Mouse (Mus musculus) liver (tissue): ENCODE results near the gene Eef1akmt4.

ENCODE experiments used
- DNase-seq: peaks from one replicate; pipeline ENCODE4 v3.0.0-alpha.2; 2020; ENCODE audit warnings: mixed read lengths

The Eef1akmt4 gene

DNA sequence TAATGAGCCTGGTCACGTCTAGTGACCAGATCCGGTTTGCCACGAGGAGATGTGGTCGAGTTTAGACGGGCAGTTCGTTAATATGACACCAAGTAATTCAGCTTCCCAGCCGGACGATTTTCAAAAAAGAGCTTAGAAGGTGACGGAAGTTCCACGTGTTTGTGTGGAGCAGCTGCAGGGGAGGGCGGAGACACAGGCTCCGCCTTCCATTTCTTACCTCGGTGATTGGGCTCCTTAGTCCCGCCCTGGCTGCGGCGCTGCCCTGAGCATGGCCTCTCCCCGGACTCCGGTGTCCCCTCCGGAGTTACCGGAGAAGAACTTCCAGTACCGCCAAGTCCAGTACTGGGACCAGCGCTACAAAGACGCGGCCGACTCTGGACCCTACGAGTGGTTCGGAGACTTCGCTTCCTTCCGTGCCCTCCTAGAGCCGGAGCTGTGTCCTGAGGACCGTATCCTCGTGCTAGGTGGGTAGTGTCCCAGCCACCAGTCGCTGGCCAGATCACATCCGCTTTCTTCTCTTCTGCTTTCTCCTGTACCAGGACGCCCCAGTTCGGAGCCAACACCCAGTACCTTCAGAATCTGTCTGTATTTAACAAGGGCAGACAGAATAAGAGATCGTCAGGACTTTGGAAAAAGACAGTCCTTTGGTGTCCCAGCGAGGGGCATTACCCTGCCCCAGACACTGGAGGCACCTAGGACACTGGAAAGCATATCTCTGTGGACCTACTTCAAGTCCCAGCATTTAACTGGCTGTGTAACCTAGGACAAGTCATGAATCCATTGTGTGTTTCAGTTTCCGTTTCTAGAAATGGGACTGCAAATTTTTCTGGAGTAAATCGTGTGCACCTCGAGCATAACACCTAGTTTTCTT, at the start of gene Eef1akmt4, which contains the start of the genes Gm49333 and Alg3:
Gene Eef1akmt4, plus strand, starts transcription at position 237 of the 871 bp plus-strand sequence.
Gene Gm49333, plus strand, starts transcription at position 254 of the 871 bp plus-strand sequence.
Gene Alg3, minus strand, starts transcription at position 379 of the 871 bp plus-strand sequence.
- DNase-seq: peak; percentile 91

GRCm38 (mm10) chr16:20565075-20565474, 46.3 kb upstream of the Eef1akmt4 start:
- DNase-seq: no peak

- DNase-seq: no peak
Observed at GRCm38 (mm10) chr16:20589366-20589938, 21.9 kb upstream of the Eef1akmt4 start, which contains the start of gene Vwa5b2. Gene Vwa5b2 (plus strand): TSS chr16:20589471.

DNA sequence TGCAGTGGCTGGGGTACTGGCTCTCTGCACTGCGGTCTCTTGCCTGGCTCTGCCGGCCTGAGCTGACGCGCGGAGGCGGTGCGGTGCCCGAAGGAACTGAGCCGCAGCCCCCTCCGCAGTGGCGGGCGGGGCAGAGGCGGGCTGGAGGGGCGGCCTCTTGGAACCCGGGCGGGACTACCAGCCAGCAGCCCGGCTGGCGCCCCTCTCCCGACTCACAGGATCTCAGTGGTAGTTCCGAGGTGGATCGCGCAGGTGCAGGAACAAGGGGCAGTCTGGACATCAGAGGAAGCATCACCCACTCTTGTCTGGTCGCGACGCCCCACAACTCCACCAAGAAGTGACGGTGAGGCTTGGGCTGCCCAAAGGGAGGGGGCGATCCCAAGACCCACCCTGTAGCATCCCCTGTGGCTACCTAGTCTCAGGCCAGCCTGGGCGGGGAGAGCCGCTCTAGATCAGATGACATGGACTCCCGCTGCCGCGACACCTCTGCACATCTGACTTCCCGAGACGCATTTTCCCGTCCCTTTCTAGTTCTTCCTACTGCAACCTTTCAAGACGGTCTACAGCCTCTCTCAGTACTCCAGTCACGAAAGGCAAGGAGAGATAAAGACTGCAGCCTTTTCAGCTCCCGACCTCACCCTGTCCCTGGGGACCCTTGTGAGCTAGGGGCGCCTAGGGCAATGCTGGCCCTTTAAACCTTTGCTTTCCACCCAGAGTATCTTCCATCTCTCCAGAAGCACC, 21.3 kb upstream of the Eef1akmt4 start:
- DNase-seq: peak; percentile 28

- no peak for DNase-seq
Observed at GRCm38 (mm10) chr16:20590680-20591038, 20.7 kb upstream of the Eef1akmt4 start.

GRCm38 (mm10) chr16:20591076-20591705, 20.2 kb upstream of the Eef1akmt4 start:
- no peak for DNase-seq

GRCm38 (mm10) chr16:20595060-20595673, 16.2 kb upstream of the Eef1akmt4 start:
- DNase-seq: peak; percentile 70

DNA sequence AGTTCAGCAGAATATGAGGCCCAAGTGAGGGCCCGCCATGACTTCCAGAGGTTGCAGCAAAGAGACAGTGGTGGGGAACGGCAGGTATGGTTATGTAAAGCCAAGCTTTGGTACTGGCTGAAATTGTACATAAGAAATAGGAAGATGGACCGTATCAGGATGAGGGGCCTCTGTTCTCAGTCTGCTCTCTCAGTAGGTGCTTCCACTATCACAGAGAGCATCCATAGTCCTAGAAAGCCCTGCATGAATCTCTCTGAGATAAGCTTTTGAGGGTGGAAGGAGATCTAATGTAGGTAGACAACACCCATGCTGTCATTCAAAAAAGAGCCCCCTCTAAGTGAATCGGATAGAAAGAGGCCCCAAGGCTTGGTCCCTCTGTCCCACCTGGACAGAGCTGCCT, 15.7 kb upstream of the Eef1akmt4 start:
- DNase-seq: no peak

GRCm38 (mm10) chr16:20596687-20597441, 14.5 kb upstream of the Eef1akmt4 start:
- no peak for DNase-seq

DNA sequence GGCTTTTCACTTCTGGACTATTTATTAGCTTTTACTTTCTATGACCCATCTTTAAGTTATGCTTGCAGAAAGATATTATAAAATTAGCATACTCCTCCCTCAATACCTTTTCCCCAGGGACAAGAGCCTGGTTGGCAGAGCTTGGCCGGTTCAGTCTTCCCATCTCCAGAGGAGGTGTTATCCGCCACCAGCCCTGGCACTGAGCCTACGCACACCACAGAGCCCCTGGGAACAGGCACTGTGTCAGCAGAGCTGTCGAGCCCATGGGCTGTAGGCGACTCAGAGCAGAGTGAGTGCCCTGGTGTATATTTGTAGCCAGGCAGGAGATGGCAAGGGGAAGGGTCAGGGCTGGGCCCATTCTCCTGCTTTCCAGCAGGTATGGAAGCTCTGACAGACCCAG, 10.9 kb upstream of the Eef1akmt4 start:
- DNase-seq: no peak

GRCm38 (mm10) chr16:20604705-20605104, 6.7 kb upstream of the Eef1akmt4 start:
- no peak for DNase-seq

DNA sequence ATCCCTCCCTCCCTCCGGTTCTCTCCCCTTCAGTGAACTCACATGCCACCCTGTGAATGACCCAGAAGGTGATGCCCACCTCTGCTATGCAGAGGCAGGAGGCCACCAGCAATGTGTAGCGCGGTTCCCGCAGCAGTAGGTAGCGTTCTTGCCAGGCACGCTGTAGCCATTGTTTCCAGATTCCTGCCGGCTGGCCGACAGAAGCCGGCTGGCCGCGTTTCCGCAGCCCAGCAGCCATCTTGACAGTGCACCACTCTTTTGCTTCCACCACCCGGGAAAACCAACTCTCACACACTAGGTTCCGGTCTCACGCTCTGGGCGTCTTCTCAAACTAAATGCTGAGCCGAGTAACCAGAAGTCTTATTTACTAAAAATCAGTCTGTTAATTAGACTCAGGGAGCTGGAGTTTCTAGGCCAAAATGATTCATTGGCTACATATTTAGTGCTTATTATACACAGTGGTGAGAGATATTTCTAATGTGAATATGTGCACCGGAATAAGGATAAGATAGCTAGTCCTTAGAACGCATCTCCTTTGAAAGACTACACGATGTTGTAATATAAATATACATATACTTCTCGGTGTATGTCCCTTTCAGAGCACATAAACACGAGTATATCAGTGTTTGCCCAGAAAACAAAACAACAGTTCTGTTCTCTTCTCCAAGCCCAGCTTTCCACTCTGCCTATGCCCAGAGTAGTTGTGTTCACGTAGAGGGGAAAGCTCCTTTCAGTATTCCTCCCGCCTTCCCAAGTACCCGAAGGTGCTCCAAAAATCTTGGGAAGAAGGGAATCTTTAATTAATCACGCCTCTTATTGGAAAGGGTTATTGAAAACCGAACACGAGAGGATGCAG, 664 bp upstream of the Eef1akmt4 start:
- DNase-seq: peak; percentile 74

DNA sequence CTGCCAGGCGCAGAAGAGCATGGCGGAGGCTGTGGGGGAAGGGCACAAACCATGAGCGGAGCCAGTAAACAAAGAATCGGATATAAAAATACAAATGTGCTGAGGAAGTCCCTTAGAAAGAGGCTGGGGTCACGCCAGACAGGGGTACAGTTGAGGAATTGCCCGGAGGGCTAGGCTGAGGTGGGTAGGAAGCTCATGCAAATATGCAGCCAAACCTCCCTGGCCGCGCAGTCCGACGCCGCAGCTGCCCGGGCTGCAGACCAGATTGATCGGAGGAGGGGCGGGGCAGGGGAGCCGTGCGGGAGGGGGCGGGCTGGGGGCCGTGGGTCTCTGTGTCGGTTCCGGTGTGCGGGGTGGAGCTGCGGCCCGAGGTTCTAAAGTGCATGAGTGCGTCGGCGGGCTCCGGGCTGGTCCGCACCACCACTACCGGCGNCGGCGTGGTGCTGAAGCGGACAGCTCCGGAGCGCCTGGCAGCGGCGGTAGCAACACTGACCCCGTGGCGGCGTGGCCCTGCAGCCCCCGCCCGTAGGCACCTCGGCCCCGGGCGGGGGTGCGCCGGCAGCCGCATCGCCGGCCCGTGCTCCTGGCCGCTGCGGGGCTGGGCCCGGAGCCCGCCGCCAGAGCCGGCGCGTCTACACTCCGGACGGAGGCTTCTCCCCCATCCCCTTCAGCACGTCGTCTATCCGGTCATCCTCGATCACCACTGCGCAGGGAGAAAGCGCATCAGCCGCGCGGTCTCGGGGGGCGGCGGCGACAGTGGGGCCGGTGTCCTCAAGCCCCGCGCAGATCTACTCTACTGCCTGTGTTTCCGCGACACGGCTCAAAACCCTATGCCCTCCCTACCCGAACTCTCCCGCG, 8.4 kb downstream of the Eef1akmt4 start:
- DNase-seq: peak; percentile 34

DNA sequence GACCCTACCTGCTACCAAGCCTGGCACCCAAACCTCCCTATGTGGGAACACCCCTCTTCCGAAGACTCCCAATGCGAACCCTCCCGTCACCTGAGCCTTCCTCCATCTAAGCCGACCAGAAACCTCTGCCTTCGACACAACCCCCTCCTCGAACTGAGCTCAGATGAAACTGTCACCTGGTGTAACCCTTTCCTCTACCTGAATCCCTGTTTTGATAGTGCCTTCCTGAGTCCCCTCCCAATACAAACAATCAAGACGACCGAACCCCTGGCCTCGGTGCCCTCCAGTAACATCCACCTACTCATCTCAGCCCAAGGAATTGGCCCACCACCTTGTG, 9.0 kb downstream of the Eef1akmt4 start:
- no peak for DNase-seq

- no peak for DNase-seq
Observed at GRCm38 (mm10) chr16:20620751-20621190, 9.4 kb downstream of the Eef1akmt4 start.

DNA sequence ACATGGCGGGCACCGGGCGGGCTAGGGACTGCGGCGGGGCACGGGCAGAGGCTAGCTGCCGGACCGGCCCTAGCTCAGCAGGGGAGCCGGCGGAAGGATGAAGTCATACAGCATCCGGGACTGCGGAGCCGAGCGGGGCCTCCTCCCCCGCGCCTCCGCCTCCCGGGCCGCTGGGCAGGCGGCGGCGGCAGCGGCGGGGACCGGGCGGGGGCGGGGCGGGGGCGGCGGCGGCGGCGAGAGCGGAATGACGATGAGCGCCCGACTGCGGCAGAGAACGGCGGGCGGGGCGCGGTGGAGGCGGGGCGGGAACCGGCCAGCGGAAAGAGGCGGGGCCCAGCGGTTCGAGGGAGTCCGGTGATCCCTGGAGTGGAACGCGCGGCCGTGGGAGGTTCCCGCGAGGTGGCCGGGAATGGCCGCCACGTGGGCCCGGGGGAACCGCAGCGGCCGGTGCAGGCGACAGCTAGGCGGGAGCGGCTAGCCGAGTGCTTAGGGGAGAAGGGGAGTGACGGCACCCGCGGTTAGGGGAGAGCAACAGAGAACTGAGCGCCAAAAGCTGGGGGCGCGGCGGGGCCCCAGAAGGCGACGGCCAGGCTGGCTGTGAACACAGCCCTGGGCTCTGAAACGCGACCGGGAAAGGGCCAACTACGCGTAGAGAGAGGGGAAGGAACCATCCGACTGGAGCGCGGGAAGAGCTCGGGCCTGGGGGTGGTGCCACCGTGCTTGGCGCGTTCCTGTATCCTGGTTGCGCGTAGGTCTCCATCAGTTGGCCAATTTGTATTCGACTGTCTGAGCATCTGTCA, 10.0 kb downstream of the Eef1akmt4 start, which contains the start of gene Camk2n2:
Gene Camk2n2, minus strand, starts transcription at position 97 of the 800 bp plus-strand sequence.
- peak; percentile 79 for DNase-seq

DNA sequence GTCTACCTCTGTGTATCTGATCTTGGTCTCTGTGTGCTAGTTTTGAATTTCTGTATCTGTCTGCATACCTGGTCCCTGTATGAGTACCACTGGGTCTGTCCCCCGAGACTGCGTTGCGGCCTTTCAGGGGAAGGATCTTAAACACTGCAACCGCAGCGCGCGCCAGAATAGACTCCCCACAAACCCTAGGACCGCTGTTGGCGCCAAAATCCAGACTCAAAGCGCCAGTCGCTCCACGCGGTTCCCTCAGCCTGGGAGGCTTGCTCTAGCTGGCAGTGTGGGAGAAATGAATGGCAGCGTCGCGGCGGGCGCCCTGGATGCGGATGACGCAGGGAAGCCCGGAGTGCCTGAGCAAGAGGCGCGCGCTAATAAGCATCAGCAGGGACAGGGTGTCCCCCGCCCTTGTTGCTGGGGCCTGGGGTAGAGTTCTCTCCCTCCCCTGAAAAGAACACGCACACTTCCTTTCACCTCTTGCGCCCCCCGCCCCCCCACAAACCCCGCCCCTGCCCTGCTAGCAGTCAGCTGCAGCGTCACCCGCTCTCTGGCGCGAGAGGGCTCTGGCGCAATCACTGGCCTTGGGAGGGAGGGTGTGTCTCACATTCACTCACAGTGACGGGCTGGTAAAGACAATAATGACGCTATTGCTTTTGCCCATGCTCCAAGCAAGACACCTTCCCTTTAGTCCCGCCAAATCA, 10.7 kb downstream of the Eef1akmt4 start:
- peak; percentile 70 for DNase-seq

- no peak for DNase-seq
Observed at GRCm38 (mm10) chr16:20623211-20623610, 11.8 kb downstream of the Eef1akmt4 start.
